Mouse (Mus musculus) thymus, postnatal 4 days (tissue): ENCODE data around the gene Mios.
A peak's percentile ranks its signal among the peaks of the same experiment; 100 is the strongest.

ENCODE experiments used
- DNase-seq: peaks from one replicate; pipeline ENCODE4 v3.0.0; 2021

The Mios gene

DNA sequence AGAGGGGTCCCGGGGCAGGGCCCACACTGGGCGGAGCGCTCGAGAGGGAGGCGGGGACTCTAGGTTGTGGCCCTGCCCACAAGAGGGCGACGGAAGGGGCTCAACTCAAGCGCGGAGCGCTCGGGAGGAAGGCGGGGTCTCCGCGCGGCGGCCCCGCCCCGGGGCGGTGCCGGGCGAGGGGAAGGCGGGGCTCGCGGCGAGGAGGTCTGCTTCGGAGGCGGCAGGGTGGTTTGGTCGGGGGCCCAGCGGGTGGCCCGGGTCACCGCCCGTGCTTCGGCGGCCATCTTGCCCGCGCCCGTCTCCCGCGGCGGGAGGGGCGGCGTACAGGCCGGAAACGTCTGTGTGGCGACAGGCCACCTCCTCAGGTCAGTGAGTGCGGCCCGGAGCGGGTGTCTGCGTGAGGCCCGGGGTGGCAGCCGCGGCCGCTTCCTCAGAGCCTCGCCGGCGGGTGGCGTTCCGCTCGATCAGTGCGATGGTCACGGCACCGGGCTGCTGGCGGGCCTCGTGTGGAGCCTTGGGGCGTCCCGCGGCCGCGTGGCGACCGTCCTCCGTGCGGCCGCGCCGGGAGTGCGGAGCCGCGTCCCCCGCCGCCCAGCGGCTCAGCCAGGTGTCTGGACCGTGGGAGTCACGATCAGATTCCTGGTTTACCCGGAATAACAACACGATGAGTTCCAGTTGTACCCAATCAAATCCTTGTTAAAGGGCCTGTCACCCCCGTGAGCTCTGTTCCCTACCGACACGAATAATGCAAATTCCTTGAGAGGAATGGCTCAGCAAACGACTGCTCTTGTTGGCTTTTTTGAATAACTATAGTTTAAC, at the start of gene Mios:
Gene Mios (plus strand): TSS at position 176 of the 819 bp plus-strand sequence.
- peak; percentile 92 for DNase-seq

DNA sequence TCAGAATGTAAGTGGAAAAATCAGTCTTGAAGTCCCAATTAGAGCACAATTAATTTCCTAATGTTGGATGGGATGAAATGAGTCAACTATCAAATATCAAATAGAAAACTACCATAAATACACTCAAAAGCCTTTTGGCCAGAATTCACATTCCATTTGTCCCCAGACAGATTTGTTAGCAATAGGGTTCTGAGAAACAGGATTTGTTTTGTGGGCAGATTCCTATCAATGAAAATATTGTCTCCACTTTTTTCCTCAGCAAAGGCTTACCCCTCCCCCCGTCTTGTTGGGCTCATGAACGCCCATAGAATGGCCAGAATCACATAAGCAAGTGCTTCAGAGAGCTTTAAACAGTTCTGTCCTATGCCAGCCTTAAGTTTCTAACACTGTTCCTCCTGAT, 49.0 kb upstream of the Mios start:
- DNase-seq, result no peak

DNA sequence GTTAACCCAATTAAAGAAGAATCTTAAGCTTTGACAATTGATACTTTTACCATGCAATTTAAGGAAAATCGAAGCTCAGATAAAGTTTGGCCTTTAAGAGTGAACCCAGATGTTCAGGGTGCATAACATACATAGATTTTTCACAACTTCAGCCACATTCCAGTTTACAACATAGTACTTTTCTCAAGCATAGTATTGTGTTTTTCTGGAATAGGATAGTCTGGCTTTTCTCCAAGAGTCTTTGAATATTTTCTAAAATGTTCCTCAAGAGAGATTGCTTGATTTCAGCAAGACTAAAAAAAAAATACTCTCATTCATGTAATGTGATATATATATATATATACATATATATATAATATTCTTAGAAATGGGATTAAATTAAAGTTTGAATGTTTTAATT, 44.3 kb upstream of the Mios start:
- DNase-seq, result no peak

DNA sequence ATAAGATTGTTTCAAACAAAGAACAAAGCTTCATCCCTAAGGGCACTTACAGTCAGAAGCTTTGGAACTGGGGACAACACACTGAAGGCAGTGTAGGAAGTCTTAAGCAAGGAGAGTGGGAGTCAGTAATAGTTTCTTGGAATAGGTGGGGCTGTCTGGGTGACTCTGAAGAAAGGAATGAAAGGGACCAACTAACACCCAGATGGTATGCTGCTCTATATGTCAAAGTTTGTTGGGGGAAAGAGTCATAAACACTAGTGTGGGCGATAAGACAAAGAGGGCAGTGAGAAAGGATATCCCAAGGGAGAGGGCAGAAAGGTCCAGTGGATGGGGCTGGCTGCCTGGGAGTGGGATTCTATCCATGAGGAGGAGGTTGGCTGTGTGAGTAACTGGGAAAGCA, 36.9 kb upstream of the Mios start:
- no peak for DNase-seq

DNA sequence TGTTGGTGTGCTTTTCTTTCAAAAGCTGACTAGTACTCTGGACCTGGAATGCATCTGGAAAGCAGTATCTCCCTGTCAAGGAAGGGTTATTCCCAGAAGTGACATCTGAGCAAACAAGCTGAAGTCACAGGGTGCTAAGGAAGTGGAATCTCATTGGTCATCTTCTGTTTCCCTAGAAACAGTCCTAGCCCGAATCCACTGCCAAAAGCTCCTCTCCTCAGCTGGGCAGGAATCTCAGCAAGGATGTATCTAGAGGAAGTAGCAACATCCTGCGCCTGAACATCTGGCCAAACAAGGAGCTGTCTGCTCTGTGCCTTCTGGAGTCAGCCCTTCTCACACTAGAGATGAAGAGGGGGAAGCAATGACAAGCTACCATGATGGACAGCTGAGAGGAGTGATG, 35.0 kb upstream of the Mios start:
- no peak for DNase-seq

DNA sequence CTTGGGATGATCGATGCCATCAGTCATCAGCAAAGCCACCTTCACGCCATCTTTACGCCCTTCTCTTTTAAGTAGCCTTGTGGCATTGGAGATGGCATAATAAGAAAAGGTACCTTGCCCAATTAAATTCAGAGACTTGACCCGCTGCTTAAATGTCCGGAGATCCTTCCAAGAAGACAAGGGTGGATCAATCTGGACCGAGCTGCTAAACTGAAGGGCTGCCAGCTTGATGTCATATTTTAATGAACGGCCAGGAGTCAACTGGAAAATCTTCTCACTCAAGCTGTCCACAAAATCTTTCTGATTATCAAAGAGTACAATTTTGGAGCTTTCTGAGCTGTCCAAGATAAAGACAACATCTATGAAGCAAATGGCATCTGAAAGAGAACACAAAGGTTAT, 33.7 kb upstream of the Mios start:
- DNase-seq, result no peak

DNA sequence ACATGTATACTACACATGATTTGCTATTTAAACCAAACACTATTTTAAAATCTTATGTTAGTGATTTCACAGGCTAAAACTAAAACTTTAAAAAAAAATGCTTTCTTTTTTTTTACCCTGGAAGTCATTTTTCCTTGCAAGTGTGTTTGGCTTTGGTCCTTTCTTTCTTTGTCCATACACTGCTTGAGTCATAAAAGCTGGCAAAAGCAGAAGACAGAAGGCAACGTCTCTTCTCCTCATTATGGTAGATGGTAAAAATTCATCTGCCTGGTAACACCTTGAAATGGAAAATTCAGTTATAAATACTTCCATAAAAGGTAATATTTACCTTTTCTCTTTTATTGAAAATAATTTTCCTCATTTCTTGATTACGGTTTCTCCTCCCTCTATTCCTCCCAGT, 32.9 kb upstream of the Mios start:
- DNase-seq, result no peak

DNA sequence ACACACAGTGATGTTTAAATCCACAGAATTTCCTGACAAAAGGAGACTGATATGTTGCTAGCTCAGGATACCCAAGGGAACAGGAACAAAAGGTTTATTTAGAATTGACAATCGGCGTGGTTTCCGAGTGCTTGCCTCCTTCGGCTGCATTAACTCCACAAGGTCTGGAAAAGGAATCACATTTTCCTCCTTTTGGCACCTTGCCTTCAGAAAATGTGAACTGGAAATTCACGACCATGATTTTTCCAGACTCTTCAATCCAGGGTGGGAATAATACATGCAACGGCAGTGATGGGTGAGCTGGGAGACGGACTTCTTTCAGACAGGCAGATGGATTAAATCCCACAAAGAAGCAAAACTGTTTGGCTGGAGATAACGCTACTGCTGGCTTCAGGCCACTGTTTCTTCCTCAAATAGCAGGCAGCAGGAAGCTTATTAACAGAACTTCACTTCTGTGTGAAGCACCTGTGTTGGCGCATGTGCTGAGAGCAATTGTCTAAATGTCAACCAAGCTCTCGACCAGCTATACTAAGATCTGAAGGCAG, 30.6 kb upstream of the Mios start:
- no peak for DNase-seq

DNA sequence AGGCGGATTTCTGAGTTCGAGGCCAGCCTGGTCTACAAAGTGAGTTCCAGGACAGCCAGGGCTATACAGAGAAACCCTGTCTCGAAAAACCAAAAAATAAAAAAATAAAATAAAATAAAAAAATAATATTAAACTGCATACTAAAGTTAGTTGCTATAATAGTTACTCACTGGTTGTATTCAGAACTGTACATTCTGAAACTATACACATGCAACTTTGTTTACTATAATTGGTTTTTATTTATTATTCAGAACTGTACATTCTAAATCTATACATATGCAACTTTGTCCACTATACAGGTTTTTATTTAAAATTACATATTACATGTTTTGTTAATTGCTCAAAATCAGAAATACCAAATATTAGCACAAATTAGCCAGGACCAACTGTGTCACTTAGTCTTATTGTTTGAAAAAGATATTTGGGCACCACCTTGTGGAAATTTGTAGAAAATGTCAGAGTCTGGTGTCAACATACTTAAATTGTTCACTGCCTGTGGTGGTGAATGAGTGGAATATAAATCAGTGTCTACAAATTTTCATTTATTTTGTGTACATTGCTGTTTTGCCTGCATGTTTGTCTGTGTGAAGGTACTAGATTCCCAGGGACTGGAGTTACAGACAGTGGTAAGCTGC, 20.3 kb upstream of the Mios start:
- DNase-seq, result no peak

DNA sequence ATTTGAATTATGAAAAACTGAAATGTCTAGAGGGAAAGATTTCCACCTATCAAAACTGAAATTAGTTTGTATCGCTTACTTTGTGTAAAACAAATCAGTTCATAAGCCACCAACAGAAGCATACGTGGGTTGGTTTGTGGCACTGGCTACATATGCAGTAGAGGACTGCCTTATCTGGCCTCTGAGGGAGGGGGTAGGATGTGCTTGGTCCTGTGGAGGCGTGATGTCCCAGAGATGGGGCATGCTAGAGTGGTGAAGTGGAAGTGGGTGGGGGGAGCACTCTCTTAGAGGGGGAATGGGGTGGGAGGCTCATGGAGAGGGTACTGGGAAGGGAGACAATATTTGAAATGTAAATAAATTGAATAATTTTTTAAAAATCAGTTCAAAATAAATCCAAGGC, 19.1 kb upstream of the Mios start:
- no peak for DNase-seq

DNA sequence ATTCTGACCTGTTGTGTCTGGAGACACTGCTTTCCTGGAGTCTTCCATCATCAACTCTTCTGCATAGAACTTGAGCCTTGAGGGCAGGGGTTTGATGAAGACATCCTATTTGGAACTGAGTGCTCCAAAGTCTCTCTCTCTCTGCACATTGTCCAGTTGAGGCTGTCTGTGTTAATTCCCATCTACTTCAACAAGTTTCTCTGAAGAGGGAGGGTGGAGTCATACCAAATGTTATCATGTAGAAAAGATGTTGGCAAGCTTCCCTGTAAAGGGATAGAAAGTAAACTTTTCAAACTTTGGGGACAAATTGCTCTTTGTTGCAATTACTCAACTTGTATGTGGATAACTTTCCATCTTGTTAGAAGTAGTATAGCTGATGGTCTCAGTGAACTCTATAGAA, 16.5 kb upstream of the Mios start, which contains the start of gene Col28a1:
Gene Col28a1 (minus strand): TSS at position 101 of the 400 bp plus-strand sequence.
- no peak for DNase-seq

DNA sequence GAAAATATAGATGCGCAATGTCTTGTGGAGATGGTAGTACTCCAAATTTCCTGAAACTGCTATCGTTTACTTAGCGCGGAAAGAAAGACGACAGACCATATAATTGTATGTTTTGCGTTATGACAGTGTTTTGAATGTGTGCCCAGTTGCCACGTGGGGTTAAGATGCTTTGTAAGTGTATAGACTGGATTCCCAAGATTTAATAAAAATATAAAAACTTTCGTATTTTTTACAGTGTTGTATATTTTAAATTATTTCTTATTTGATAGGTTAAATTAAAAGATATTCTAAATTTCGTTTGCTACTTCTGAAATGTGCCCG, 804 bp downstream of the Mios start:
- DNase-seq, result no peak

DNA sequence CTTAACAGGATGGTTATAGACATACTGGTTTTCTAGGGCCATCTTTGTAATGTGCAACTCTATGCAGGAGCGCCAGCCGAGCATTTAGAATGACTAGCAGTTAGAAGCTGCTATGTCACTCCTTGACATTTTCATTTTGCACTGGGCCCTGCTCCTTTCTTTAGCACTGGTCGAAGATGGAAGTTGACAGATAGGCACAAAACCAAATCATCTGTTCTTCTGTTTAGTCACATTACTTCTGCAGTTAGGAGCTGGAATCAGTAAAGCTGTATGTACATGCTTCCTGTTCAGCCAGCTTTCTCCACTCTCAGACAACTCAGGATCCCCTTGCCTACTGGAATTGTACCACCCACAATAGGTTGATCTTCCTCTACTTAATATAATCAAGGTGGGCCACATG, 1.6 kb downstream of the Mios start:
- no peak for DNase-seq

DNA sequence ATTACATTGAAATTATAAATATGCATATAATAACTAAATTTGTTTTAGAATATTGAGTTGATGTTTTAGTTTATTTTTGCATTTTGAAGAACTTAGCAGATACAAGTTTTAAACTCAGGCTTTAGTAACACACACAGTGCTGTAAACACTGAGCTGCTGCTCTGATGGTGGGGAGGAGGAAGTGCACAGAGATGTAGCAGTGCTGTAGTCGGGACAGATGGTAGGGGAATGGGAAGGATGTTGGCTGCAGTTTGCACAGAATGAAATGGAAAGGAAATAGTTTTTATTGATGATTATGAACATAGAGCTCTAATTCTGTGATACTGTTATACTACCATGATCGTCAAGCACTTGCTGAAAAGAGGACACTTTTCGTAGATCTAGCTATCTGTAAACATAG, 18.0 kb downstream of the Mios start:
- DNase-seq, result no peak

DNA sequence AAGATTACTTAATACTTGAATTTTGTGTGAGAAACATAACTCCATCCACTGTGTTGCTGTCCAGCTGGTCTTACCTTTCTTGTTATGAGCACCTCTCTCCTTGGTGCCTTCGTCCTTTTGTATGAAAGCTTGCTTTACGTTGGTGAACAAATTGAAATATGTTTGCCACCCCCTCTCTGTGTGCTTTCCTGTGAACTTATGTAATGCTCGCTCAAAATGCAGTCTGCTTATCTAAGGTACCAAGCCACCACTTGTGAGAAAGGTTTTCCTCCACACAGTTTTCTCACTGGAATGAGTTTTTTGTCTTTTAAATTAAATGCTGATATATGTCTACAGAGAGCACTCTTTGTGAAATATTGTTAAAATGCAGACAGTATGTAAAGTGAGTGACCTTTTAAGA, 19.6 kb downstream of the Mios start:
- no peak for DNase-seq

DNA sequence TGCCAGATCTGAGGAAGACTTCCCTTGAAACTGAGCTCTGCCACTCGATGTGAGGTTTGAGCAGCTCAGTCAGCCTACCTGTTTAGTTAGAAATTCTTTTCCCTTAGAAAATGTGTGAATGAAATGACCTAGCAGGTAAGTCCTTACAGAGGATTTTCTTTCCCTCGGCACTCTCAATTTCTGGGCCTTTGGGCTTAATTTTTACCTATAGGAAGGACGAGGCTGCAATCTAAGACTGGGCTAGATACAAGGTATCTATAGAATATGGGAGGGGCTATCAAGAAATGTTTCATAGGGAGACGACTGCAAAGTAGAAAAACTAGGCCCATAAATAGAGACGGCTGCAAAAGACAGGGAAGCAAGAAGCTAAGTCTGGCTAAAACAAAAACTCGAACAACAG, 49.3 kb downstream of the Mios start:
- DNase-seq, result no peak

DNA sequence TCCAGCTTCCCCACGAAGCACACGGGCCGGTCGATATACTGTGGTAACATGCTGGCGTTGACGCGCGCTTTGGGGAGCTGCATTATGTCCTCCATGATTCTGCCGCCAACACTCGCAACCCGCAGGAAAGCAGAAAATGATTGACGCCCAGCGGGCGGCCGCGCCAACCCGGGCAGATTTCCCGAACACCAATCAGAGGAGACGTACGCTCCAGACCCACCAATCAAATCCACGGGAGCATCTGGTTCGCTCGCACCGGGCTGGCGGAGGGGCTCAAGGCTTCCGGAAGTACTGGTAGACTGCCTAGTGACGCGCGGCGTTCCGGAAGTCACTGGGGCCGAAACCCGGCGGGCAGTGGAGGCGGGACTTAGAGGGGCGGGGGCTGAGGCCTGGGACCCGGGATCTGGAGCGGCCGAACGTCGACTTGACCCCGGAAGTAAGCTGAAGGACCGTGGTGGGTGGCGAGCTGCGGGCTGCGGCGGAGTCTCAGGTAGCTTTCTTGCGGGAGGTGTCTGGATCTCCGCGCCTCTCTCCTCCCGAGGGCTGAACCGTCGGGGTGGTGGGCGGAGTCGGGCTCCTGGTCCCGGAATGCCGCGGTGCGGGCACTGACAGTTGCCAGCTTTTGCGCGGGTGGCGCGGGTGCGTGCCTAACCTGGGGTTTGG, 50.1 kb downstream of the Mios start, which contains the start of the genes Rpa3, Umad1 and Gm45062:
Gene Rpa3 (minus strand): TSS at position 170 of the 663 bp plus-strand sequence.
Gene Umad1 (plus strand): TSS at position 285 of the 663 bp plus-strand sequence.
Gene Gm45062 (plus strand): TSS at position 447 of the 663 bp plus-strand sequence.
- peak; percentile 93 for DNase-seq

DNA sequence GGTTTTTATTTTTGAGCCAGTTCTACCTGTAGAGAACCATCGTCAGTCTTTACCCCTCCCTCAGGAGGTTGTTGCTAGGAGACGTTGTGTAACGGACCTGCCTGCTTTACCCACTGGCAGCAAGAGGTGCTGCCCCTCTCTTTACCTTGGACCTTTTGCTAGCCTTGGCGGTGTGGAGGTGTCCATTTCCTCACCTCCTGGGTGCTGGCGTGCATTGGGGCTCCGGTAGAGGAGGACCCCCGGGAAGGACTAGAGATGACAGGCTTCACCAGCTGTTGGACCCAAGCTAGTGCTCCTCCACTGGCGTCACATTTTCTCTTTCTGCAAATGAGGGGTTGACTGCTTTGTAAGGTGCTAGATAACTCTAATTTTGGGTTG, 50.6 kb downstream of the Mios start:
- DNase-seq, result no peak

DNA sequence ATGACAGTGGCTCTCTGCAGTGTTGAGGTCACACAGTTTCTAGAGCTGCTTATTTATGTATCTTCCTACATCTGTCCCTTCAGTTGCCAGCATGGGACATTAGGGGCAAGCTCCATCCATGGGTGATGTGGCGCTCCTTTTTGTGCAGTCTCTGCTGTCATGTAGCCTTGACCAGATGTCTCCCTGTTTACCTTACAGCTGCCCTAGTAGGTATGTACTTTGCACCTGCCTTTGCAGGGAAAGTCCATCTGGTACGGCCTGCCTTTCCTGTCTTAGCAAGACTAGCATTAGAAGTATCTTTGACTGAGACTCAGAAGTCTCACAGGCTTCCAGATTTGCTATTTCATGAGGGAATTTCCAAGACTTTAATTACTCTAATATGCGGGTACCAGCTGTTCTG, 62.0 kb downstream of the Mios start:
- no peak for DNase-seq

DNA sequence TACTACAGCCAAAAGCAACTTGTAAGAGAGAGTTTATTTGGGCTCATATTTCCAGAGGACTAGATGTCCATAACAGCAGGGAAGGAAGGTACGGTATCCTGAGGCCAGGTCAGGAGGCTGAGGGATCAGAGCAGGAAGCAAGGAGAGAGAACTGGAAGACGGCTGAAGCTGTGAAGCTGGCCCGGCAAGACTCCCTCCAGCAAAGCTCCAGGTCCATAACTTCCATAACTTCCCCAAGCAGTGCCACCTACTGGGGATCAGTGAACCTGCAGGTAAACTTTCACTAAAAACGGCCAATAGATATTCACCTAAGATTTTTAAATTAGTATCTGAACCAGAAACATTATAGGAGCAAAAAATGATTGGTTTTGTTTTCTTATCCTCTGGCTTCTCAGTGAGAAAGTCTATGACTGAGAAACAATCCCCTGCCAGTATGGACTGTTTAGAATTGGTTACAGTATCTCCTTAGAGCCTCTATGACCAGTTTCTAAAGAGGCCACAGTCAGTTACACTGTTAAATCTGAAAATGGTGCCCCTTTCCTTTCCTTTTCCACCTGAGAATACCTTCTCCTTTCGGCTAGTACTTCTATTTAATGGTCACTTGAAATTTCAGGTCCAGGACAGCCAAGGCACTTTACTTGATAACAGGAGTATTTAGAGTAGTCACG, 65.5 kb downstream of the Mios start:
- peak; percentile 74 for DNase-seq

DNA sequence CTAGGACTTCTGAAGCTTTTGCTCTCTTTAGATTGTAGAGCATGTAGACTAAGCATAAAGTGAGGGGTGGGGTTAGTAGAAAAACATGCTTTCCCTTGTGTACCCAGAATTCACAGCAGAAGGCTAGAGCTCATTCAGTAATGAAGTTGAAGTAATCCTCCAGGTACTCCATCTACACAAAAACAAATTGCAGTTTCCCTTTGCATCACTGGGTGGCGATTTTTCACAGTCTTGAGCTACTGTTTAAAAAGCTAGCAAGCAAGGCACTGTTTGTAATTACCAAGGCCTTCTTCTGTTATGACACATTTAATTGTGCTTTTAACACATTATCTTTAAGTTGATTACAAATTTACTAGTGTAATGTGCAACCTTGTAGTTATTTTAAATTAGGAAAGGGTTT, 66.1 kb downstream of the Mios start:
- DNase-seq, result peak; percentile 89

DNA sequence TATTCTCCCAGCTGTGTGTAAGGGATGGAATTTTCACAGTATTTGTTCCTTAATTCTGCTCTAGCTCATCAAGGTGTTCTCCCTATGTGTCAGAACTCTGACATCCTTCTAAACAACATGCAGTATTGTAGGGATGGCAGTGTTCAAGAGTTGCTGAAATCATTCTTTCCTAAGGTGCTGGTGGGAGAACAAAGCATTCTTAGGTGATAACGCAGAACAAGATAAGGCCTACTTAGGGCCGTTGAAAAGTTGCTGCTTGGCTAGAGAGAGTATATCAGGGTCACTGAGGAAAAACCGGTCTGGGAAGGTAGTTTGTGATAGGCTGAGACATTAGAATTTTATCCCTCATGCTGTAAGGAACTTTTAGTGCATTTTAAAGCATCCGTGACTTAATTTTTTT, 67.4 kb downstream of the Mios start:
- DNase-seq, result no peak

DNA sequence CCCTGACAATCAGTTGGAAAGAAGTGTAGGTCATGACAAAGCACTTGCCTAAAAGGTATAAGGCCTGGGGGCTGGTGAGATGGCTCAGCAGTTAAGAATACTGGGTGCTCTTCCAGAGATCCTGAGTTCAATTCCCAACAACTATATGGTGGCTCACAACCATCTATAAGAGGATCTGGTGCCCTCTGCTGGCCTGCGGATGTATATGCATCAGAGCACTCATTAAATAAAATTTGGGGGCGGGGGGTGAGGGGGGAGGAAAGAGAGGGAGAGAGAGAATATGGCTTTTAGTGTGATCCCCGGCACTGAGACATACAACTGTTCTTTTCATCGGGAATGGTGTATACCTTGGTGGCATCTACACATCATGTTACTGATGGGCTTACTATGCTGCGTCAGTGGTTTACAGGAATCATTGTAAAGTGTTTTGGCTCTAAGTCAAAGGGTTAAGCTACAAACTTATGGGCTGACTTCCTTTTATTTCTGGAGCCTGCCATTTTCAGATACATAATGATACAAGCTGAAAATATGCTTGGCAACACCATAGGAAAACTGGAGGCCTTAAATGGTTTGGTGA, 69.5 kb downstream of the Mios start:
- DNase-seq, result peak; percentile 76
